Mouse (Mus musculus) bone marrow macrophage, adult 2 months (primary cell): ENCODE results near the gene Wdr1.

Source experiments
- CTCF ChIP-seq: IDR thresholded peaks from 2 replicates; pipeline ENCODE4 v1.5.1; 2012; ENCODE audit warnings: low read depth, mild to moderate bottlenecking, low read length, moderate library complexity
- POLR2A ChIP-seq: IDR thresholded peaks from 2 replicates; pipeline ENCODE4 v1.6.1; 2012; ENCODE audit warnings: mild to moderate bottlenecking, low read depth, low read length, borderline replicate concordance

DNA sequence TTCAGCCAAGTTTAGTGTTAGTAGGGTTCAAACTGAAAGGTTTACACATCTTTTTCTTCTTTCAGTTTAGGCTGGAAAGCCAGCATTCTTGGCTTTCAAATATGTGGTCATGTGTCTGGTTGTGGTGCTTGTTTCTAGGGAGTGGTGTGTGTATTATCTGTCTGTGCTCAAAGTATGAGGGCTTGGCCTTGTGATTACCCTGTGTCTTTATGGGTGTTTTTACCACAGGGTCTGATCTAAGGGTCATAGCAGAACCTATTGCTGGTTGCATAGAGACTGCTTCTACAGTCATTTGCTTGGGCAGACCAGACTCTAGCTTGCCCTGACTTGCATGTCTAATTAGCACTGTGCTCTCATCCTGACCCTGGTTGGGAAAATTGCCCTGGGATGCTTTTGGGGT lies 5.6 kb upstream of the Wdr1 start:
- TF ChIP-seq POLR2A, result no peak
- no peak for TF ChIP-seq CTCF
